Mouse (Mus musculus) left cerebral cortex, adult 9 months (tissue): Measurements from ENCODE around the gene Tmem39b.
"Not testable (repeated sequence)": the region's sequence is repeated elsewhere in the genome, so short reads cannot be mapped to it uniquely, and the experiment has no call there.

Experiments used
- DNase-seq, 2 experiments: peaks; one replicate each; pipeline ENCODE4 v3.0.0; 2022; ENCODE audit warnings: low spot score in 2 of 2

Tmem39b gene

DNA sequence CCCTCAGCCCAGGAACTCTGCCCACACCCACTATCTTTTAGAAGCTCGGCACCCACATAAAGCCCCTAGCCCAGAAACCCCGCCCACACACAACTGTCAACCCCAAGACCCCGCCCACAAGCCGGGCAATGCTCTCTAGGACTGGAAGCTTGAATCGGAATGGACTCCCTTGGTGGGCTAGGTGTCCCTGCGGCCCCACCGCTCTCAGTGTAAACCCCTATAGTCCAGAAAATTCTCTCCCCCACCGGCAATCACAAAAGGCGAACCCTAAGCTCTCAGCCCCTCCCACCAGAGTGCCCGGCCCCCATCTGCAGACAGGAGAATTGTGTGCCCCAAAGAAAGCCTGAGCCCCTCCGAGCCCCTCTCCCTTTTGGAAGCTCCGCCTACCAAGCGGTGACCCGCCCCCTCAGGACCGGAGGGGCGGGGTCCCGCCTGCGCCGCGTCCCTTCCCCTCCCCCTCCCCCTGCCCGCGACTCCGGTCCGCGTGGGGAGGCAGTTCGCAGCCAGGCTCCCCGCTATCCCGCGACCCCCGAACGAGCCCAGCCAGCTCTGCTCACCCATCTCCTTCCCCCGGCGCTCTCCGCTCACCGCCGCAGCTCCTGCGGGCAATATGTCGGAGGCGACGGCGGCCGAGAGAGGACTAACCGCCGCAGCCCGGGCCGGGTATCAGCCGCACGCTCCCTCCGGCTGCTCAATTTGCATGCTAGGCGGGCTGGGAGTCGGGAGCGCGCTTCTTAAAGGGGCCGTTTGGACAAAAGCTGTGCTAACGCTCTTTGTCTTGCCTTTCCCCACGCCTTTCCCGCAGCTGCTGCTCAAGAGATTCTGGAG lies at the start of gene Tmem39b:
Gene Tmem39b, minus strand, starts transcription at position 681 of the 828 bp plus-strand sequence.
- DNase-seq = peak; percentile 73 to 90

- no peak for DNase-seq
Measured at GRCm38 (mm10) chr4:129746106-129746505, 49.5 kb upstream of the Tmem39b start.

GRCm38 (mm10) chr4:129743494-129743893 lies 46.9 kb upstream of the Tmem39b start:
- no peak for DNase-seq

GRCm38 (mm10) chr4:129743010-129743390 lies 46.4 kb upstream of the Tmem39b start:
- peak in 1 of 2 experiments; percentile 33 for DNase-seq

GRCm38 (mm10) chr4:129742232-129743009 lies 45.8 kb upstream of the Tmem39b start, which contains the start of gene Khdrbs1:
Gene Khdrbs1, minus strand, starts transcription at chr4:129742303.
- DNase-seq = peak; percentile 89 to 96

DNA sequence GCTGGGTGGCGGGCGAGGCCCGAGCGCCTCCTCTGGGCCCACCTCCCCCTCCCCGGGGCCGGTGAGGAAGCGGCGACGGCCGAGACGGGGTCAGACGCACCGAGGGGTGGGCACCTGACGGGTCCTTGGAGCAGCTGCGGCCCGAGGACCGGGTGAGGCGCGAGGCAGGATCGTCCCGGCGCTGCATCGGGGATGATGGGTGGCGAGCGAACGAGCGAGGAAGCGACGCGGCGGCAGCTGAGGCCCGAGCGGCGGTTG lies 45.3 kb upstream of the Tmem39b start:
- no peak for DNase-seq

DNA sequence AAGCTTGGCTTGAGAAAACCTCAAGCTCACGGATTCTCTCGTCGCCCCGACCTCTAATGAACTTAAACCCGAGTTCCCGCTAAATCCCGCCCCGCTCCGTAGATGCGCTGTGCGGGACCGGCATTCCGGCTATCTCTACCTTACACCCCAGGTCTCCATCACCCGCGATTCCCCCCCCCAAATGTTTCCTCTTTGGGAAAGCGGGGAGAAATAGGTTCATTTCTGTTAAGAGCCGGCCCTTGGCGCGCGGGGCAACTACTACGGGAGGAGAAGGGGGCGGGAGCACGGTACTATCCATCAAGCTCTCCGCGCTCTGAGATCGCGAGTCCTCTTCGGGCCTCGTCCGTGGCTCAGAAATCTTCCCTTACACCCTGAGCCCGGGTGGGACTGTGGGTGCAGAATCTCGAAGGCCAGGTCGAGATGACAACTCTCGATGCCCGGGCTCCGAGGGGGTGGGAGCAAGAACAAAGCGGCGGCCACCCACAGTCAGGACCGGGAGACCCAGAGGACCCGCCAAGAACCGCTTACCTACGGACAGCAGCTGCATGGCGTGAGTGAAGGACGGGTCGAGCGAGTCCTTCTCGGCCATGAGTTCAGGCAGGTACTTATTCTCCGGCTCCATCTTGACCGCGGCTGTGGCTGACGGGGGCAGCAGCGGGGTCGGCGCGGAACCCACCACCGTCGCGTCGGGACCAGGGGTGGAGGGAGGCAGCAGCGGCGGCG lies 44.8 kb upstream of the Tmem39b start:
- peak in 1 of 2 experiments; percentile 20 for DNase-seq

DNA sequence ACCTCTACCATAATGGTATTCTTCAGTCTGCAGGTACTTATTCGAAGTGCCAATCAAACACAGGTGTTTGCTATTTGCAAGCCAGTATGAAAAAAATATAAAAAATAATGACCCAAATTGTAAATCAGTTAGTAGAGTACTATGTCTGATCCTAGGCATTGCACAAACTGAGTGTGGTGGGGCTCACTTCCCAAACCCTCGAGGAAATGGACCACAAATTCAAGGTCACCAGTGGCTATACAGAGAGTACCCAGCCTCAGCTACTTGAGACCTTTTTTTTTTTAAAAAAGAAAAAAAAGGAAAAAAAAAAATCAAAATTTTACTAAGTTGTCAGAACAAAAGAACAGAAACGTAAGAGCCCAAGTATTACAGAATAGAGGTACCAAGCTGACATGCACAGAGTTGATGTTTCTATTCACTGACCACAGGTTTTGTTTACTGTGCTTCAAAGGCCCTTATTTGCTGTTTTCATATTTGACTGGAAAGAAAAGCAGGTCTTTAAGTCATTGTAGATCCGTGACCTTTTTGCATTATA lies 42.5 kb upstream of the Tmem39b start:
- no peak for DNase-seq

DNA sequence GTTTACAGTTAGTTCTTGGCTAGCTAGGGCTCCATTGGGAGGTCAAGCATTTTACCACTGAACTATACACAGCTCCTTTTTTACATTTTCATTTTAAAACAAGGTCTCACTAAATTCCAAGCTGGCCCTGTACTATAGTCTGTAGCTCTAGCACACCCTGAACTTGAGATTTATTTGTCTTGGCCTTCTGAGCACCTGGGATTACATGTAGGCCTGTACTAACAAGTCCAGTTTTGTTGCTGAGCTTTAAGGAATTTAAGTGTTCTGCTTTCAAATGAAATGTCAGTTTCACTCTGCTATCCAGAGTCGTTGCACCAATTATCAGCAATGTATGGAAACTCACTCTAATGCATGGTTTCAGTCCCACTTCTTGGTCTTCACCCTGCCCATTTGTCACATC lies 39.5 kb upstream of the Tmem39b start:
- DNase-seq = no peak

GRCm38 (mm10) chr4:129735485-129735884 lies 38.8 kb upstream of the Tmem39b start:
- DNase-seq = not testable (repeated sequence)

- no peak for DNase-seq
Measured at GRCm38 (mm10) chr4:129731423-129731822, 34.8 kb upstream of the Tmem39b start.

DNA sequence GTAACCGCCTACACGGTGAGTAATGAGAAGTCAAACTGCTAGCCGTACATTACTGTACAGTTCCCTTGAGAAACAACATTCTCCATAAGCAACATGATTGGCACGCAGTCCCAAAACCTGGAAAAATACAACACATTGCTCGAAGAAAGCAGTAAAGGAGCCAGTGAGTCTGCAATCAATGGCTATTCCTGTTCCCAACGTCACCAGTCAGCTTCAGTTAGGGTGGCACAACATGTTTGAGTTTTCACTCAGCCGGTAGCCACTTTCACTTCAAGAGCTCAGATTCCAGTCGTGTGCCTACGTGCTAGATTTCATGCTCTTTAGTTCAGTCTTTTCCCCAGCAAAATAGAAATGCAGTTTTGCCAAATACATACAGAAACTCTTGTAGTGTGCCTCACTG lies 19.7 kb upstream of the Tmem39b start:
- peak in 1 of 2 experiments; percentile 42 for DNase-seq

DNA sequence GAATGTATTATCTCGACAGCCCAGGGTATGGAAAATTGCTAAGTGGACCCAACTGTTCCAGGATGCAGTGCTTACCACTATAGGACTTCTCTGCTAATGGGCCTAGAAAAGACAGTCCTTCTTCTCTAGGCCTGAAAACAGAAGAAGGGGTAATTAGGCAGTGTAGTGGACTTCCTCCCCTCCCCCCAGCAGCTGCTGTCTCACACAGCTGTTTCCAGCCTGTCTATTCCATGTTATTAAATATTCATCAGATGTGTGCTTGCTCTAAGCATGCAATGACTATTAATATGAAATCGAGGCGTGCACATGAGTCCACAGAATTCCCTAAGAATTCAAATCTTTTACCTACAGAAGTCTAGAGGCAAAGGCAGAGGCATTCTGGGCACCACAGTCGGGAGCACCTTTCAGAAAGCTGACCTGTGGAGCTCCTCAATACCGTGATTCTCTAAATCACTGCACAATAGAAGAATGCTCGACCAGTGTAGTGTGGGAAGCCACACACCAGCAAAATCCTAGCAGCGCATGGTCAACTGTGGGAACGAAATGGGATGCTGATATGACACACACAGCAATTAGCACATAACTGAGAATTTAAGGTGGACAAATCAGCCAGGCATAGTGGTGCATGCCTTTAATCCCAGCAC lies 13.0 kb upstream of the Tmem39b start:
- no peak for DNase-seq

DNA sequence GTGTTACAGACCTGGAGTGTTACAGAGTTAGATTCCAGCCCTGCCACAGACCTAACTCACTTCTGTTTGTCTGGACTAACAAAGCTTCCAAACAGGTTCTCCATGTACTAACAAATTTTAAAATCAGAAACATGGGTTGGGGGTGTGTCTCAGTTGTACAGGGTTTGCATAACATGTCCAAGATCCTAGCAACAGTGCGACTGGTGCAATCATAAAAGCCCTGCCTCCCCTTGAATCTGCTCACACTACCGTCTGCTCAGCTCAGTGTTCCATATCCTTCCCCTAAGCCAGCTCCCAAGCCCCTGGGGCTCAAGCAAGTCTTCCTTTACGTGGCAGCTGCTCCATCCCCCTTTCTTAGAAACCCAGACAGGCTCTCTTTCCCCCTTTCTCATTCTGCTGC lies 10.1 kb upstream of the Tmem39b start:
- DNase-seq = no peak

DNA sequence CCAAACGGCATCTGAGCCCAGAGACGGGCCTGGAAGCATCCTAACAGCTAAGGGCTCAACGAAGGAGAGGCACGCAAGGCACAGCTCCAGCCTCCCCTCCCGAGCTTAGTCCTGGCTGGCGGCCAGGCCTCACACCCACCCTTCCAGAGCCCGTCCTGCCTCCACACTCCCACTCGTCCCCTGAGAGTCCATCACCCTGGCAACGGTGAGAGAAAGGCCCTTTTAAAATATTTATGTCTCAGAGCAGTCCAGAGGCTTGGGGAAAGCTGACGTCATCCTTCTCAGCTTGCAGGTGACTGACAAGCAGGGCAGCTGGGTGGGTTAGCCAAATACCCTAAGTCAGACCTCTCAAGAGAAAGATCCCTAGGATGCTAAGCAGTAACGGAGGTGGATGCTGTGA lies 5.8 kb upstream of the Tmem39b start:
- DNase-seq = peak; percentile 75 to 87

DNA sequence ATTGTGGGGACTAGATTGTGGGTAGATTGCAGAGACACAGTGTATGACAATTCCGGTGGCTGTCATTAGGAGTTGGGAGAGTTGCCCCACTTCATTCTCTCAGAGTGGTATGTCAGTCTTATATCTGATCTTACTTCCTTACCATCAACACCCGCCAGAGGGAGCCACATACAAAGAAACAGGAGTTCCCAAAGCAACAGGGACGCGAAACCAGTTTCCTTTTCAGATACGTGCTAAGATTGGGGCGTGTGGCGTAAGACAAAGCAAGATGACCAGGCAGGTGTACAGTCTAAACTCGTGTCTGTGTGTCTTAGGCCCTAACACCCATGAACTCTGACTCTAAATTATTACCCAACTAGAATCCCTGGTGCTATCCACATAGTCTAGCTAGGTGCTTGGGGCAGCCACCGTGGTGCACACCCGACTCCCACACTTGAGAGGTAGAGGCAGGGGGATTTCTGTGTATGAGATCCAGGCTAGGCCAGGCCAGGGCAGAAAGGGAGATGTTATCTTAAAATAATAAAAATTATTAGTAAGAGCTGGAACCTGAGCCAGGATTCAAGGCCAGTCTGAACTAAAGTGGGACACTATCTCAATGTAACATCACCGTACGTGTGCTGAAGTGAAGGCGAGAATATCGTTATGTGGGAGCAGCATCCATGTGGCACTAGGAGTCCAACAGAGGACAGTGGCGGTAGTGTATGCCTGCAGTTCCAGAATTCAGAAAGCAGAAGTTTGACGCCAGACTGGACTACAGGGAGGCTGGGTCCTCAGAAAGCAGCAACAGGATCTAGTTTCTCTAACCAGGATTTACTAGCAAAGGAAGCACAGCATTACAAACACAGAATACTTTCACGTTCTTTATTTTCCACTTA lies 5.1 kb upstream of the Tmem39b start:
- peak in 1 of 2 experiments; percentile 94 for DNase-seq

- not testable (repeated sequence) for DNase-seq
Measured at GRCm38 (mm10) chr4:129700661-129701060, 4.0 kb upstream of the Tmem39b start.

DNA sequence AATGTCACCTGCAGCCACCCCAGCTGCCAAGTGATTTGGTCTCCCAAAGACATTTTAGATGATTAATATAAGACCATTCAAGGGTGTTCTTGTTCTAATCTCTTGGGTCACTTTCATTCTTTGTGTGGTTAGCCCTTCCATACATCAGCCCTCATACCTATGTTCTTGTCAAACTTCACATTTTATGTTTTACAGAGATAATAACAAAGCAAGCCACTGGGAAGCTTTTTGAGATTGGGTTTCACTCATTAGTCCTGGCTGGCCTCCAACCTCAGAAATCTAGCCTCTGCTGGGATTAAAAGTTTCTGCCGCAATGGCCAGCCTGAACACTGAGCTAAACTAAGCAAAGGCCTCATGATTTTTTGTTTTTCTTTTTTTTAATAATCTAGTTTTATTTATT lies 3.6 kb upstream of the Tmem39b start:
- no peak for DNase-seq

DNA sequence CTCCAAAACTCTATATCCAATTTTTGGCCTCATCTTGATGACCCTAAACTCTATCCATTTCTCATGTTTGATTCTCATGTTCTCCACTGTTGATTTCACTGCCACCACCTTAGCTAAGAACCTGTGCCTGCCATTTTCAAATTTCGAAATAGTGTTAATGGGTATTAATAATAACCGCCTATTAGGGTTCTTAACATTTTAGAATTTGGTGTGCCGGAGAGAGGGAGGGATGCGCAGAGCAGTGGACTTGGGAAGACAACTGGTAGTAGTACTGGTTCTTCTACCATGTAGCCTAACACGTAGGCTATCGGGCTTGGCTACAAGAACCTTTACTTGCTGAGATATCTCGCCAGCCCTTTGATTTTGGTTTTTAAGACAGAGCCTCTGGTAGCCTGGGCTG lies 553 bp upstream of the Tmem39b start:
- no peak for DNase-seq

GRCm38 (mm10) chr4:129695815-129696157 lies 852 bp downstream of the Tmem39b start:
- DNase-seq = no peak

DNA sequence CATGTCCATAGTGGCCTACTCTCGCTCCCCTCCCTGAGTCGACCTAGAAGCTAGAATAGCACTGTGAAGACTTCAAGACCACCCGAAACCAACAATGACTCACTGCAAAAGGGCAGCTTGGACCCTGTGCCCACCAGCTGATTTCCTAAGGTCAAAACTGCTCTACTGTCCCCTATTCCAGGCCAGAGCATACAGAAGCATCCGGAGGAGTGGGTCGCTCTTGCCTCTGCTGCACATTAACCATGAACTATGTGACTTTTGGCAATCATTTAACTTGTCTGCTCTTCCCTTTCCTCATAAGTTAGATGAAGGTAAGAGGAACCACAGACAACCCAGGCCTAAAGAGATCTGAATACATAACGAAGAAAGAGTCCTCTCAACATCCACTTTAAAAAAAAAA lies 12.1 kb downstream of the Tmem39b start:
- DNase-seq = no peak
